Mouse (Mus musculus): ENCODE measurements around the gene Pla2g4f.

DNA sequence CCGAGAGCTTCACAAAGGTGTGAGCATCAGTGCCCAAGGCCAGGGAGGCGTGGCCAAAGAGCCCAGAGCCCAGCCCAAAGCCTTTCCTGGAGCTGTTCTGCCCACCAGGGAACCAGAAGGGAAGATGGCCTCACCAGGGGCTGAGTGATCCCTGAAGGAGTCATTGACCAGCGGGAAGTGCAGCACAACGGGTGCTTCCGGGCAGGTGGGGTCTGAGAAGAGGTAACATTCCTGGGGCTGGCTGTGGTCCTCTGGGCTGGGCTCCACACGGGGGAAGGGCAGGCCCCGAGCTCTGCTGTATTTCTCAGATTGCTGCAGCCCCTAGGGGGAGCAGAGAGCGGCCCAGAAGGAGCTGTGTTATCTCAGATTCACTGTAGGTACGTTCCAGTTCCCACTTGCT is 45.3 kb downstream of the Pla2g4f start:
- no peak for TF ChIP-seq CTCF (IDR thresholded peaks at IDR 0.05; ENCODE audit: control insufficient read depth, insufficient read depth, low read length)
- no peak for TF ChIP-seq POLR2A (IDR thresholded peaks at IDR 0.05; ENCODE audit: borderline replicate concordance, control insufficient read depth, low read depth, low read length)
